Mouse (Mus musculus): ENCODE measurements around the gene Fap.

DNA sequence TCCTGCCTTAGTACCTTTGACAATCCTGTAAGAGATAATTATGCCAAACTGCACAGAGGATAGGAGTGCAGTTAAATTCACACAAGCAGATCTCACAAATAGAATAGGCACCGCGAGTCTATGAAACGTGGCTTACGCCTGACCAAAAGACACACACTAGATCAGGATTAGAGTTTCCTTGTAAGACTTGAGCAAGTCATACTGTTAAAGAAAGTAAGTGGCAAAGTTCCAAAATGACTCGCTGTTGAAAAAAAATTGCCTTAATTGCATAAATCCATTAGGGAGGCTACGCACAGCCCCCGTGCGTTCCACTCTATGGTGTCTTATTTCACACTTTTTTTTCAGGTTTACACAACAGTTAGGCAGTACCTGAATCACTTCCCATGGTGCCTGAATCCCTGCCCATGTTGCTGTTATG is 49.2 kb upstream of the Fap start:
- no peak for TF ChIP-seq CTCF (IDR thresholded peaks at IDR 0.05; ENCODE audit: extremely low read depth, insufficient read length, insufficient replicate concordance, low read depth, low read length)
- TF ChIP-seq POLR2A (IDR thresholded peaks at IDR 0.05; ENCODE audit: low read depth, low read length) = no peak
